Mouse (Mus musculus) liver, postnatal 0 days (tissue): ENCODE measurements around the gene Gm5617. TPM values are rescaled to one million over a fixed set of nuclear protein-coding genes. Genes with fewer than 3 reads are reported as not detected.

Source experiments
- ATAC-seq: fragments of 200-750 bp; cut with Nextera tagmentation; 2 replicates; pipeline ENCODE4 v1.8.0; 2017; ENCODE audit warnings: mild to moderate bottlenecking, moderate library complexity
- DNase-seq: peaks from one replicate; pipeline ENCODE4 v3.0.0-alpha.2; 2016
- H3K27ac ChIP-seq: fragments of 300-500 bp; sonication (generic); 2 replicates; pipeline ENCODE4 v1.5.1; 2014; ENCODE audit warnings: antibody characterized with exemption, moderate library complexity, mild to moderate bottlenecking, low read depth
- H3K27me3 ChIP-seq: fragments of 300-500 bp; sonication (generic); 2 replicates; pipeline ENCODE4 v1.6.1; 2014; ENCODE audit warnings: low read length, control low read depth, mixed read lengths; ENCODE audit not compliant: insufficient read depth
- H3K36me3 ChIP-seq: fragments of 300-500 bp; sonication (generic); replicated peaks from 2 replicates; pipeline ENCODE4 v1.6.1; 2014; ENCODE audit warnings: mild to moderate bottlenecking, control low read depth, low read length, moderate library complexity, mixed read lengths; ENCODE audit not compliant: insufficient read depth
- H3K4me1 ChIP-seq: fragments of 300-500 bp; sonication (generic); 2 replicates; pipeline ENCODE4 v1.6.1; 2014; ENCODE audit warnings: antibody characterized with exemption, mild to moderate bottlenecking, control low read depth; ENCODE audit not compliant: insufficient read depth
- H3K4me2 ChIP-seq: fragments of 300-500 bp; sonication (generic); 2 replicates; pipeline ENCODE4 v1.6.1; 2014; ENCODE audit warnings: low read depth, mild to moderate bottlenecking, low read length, moderate library complexity, mixed read lengths
- H3K4me3 ChIP-seq: fragments of 300-500 bp; sonication (generic); 2 replicates; pipeline ENCODE4 v1.5.1; 2014; ENCODE audit warnings: low read depth, low read length
- H3K9ac ChIP-seq: fragments of 300-500 bp; sonication (generic); replicated peaks from 2 replicates; pipeline ENCODE4 v1.6.1; 2014; ENCODE audit warnings: mild to moderate bottlenecking, moderate library complexity
- H3K9me3 ChIP-seq: fragments of 300-500 bp; sonication (generic); 2 replicates; pipeline ENCODE4 v1.6.1; 2016; ENCODE audit warnings: mild to moderate bottlenecking, control low read depth, low read length, mixed read lengths
- CTCF ChIP-seq: sonication (generic); IDR thresholded peaks from 2 replicates; pipeline ENCODE4 v1.5.1; 2016; ENCODE audit warnings: antibody characterized with exemption, low read depth
- EP300 ChIP-seq: IDR thresholded peaks from 2 replicates; pipeline ENCODE4 v1.6.1; 2016; ENCODE audit warnings: antibody characterized with exemption, low read depth, mild to moderate bottlenecking
- WGBS: fragments of 180-500 bp; shearing (Covaris S2); extraction: QIAGEN DNeasy Blood & Tissue Kit; methylation state at CpG from one replicate; pipeline ENCODE4 v1.1.7; 2014; ENCODE audit not compliant: insufficient replicate concordance; 5-methylcytosine and 5-hydroxymethylcytosine counted together
- polyA plus RNA-seq: library from polyadenylated mRNA; unstranded; fragments of >200 nt; fragmentation: Nextera tagmentation; extraction: Ambion mirVana; gene quantifications from 2 replicates; pipeline ENCODE4 v1.2.1, GENCODE M21; 2015

The Gm5617 gene
- polyA plus RNA-seq, 1 experiment from 2014 or later, result 64.2 TPM

DNA sequence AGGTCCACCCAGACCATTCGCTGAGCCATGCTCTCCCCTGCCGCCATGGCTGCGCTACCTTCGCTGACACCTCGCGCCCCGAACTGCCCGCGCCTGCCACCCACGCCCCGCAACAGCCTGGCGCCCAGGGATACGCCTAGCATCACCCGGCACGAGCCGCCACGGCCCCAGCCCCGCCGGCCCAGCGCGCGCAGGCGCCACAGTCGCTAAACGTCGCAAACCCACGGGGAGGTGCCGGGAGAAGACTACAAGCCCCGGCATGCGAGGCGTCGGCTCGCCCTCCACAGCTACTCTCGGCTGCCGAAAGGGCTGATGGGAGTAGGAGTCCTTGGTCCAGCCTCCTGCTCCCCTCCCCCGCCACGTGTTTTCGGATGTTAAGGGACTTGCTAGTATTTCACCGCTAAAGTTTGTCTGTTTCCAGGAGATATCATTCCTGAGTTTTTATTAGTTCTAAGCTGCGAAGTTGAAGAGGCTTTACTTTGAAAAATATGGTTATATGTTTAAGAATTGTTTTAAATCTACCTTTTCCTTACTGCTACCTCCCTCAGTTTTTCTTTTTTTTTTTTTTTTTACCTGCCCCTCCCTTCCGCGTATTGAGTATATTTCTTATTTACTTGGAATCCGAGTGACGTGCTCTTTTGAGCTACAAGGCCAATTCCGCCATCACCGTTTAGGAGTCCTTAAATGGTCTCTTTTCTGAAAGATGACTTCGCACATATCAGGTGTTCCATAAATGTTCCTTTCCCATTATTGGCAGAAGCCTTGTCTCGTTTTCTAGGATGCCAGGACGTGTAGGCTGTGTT lies 14.6 kb upstream of the Gm5617 start, which contains the start of gene Rexo2:
Gene Rexo2, minus strand, starts transcription at position 213 of the 803 bp plus-strand sequence.
- Histone ChIP-seq H3K27me3 (no peaks in the 10 kb centered on the region), H3K9ac (peak within 1 kb of the TSS; percentile 82), H3K36me3 (peaks cover 5% of the 10 kb centered on the region; the same call in 1 of the 2 replicates), H3K4me3 (peak within 1 kb of the TSS; percentile 82), H3K4me2 (peak within 1 kb of the TSS; percentile 95), H3K4me1 (peaks cover 7% of the 10 kb centered on the region; the same call in 1 of the 2 replicates), H3K27ac (peak within 1 kb of the TSS; percentile 58), H3K9me3 (no peaks in the 10 kb centered on the region)
- ATAC-seq (peak; percentile 99), DNase-seq (peak; percentile 95)
- 1% methylated on average over 49 of the region's 49 CpGs for WGBS
- TF ChIP-seq EP300, result no peak
- no peak for TF ChIP-seq CTCF

DNA sequence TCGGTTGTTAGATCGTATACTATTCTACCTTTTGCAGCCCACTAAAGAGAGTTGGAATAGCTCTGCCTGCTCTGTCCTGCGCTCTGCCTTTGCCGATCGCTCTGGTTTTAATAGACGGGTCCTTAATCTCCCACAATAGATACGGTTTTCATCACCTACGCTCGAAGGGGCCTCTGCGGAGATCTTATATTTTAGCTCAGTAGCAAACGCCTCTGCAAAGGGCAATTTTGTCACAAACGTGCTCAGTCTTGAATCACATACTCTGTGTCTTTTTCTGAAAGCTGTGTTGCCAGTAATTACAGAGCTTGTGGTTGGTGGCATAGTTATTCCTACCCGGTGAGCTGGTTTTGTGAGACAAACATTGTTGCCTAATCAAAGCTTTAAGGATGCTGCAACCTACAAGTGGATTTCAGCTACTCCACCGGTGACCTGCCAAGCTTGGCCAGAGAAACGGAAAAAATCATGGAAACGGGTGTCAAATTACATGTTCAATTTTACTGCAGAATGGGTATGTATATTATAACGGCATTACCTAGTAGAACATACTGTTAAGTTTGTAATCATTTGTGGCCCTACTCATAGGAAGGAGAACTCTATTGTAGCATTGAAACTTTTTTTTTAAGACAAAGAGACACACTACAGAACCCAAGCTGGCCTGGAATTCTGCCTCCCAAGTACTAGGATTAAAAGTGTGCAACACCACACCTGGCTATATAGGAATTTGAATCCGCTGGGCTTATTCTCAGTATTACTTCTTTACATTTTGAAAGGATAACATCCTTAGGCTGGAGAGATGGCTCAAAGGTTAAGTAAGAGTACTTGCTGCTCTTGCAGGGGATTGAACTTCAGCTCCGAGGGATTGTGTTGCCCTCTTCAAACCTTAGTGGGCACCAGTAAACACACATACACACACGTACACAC lies 13.8 kb upstream of the Gm5617 start:
- Histone ChIP-seq H3K9ac (0 out of 2 replicates have a peak overlapping the region, but pooled peaks have one; percentile 9), H3K36me3 (peaks cover 5% of the 10 kb centered on the region; the same call in 1 of the 2 replicates), H3K9me3 (no peaks in the 10 kb centered on the region), H3K27ac (no peak overlapping the region), H3K4me1 (peaks cover 7% of the 10 kb centered on the region; the same call in 1 of the 2 replicates), H3K4me3 (peak overlapping the region; percentile 82), H3K4me2 (peak overlapping the region; percentile 95), H3K27me3 (no peaks in the 10 kb centered on the region)
- 40% methylated on average over 20 of the region's 20 CpGs for WGBS
- DNase-seq (no peak), ATAC-seq (no peak)
- TF ChIP-seq EP300 (no peak), CTCF (no peak)

GRCm38 (mm10) chr9:48495548-48495932 lies 298 bp downstream of the Gm5617 start:
- ATAC-seq (peak; percentile 56), DNase-seq (no peak)
- Histone ChIP-seq H3K4me1 (peaks cover 22% of the 10 kb centered on the region), H3K4me3 (peak overlapping the region; percentile 77), H3K9ac (peak overlapping the region; percentile 81), H3K27me3 (no peaks in the 10 kb centered on the region), H3K9me3 (no peaks in the 10 kb centered on the region), H3K36me3 (peaks cover 31% of the 10 kb centered on the region), H3K4me2 (peak overlapping the region; percentile 84), H3K27ac (peak overlapping the region; percentile 92)
- TF ChIP-seq EP300, result no peak
- TF ChIP-seq CTCF, result no peak
- 5% methylated on average over 33 of the region's 34 CpGs for WGBS

DNA sequence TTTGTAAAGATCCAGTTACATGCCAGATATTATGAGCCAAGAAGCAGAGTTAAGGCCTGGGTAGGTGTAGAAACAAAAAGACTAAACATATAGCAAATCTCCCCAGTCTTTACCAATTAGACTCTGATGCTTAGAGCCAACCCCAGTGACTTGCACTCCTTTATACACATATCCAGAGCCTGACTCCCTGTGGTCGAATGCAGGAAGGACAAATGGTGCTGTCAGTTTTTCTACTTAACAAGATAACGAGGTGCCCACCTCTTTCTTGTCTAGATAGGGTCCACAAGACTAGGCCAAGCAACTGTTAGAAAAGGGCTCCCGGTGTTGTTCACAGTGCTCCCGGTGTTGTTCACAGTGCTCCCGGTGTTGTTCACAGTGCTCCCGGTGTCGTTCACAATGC lies 6.0 kb downstream of the Gm5617 start:
- Histone ChIP-seq H3K27me3 (no peaks in the 10 kb centered on the region), H3K4me2 (no peak overlapping the region), H3K27ac (no peak overlapping the region), H3K36me3 (no peaks in the 10 kb centered on the region), H3K9me3 (no peaks in the 10 kb centered on the region), H3K9ac (no peak overlapping the region), H3K4me3 (no peak overlapping the region), H3K4me1 (peaks cover 1% of the 10 kb centered on the region)
- DNase-seq (no peak), ATAC-seq (no peak)
- 69% methylated on average over 7 of the region's 7 CpGs for WGBS
- TF ChIP-seq CTCF (no peak), EP300 (no peak)

DNA sequence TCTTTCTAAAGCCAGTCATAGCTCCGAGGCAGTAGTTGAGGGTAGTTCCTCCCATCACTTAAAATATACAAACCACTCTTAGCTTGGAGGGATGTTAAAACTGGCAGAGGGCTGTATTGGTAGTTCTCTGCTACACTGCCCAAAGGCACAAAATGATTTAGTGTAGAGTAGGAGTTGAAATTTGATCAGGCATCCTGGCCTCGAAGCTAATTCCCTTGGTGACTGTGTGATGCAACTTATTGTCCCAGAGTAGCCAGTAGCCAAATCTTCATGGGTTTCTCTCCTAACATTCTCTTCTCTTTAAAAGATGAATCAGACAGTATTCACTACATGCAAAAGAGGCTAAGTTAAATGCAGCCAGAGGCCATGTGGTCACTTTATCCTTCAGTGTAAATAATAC lies 7.8 kb downstream of the Gm5617 start:
- 63% methylated on average over 2 of the region's 2 CpGs for WGBS
- no peak for DNase-seq

More for the DNA sequence above, 7.8 kb downstream of the Gm5617 start:
- no peak overlapping the region for H3K9ac ChIP-seq
- no peak overlapping the region for H3K4me2 ChIP-seq
- no peaks in the 10 kb centered on the region for H3K4me1 ChIP-seq
- TF ChIP-seq EP300, result no peak
- TF ChIP-seq CTCF, result no peak
- no peak overlapping the region for H3K27ac ChIP-seq
- H3K36me3 ChIP-seq, result no peaks in the 10 kb centered on the region
- H3K9me3 ChIP-seq, result no peaks in the 10 kb centered on the region
- no peak overlapping the region for H3K4me3 ChIP-seq
- no peak for ATAC-seq
- no peaks in the 10 kb centered on the region for H3K27me3 ChIP-seq
